Mouse (Mus musculus) testis, adult 2 months (tissue): ENCODE measurements around the gene Unk. TPM values are rescaled to one million over a fixed set of nuclear protein-coding genes. Genes with fewer than 3 reads are reported as not detected.
A peak's percentile ranks its signal among the peaks of the same experiment; 100 is the strongest.

ENCODE experiments used
- H3K27ac ChIP-seq: fragments of 200-500 bp; 2 replicates; pipeline ENCODE4 v1.5.1; 2012; ENCODE audit warnings: low read depth, low read length; ENCODE audit not compliant: control insufficient read depth, insufficient read depth
- H3K27me3 ChIP-seq: fragments of 200-500 bp; 2 replicates; pipeline ENCODE4 v1.6.1; 2012; ENCODE audit warnings: mild to moderate bottlenecking, low read length, moderate library complexity; ENCODE audit not compliant: control insufficient read depth, insufficient read depth
- H3K36me3 ChIP-seq: fragments of 200-500 bp; 2 replicates; pipeline ENCODE4 v1.6.1; 2012; ENCODE audit warnings: mild to moderate bottlenecking, low read length; ENCODE audit not compliant: control insufficient read depth, insufficient read depth
- H3K4me1 ChIP-seq: fragments of 200-500 bp; 2 replicates; pipeline ENCODE4 v1.6.1; 2012; ENCODE audit warnings: low read length; ENCODE audit not compliant: control insufficient read depth, insufficient read depth
- H3K4me3 ChIP-seq: fragments of 200-500 bp; 2 replicates; pipeline ENCODE4 v1.5.1; 2012; ENCODE audit warnings: low read depth, mild to moderate bottlenecking, low read length, moderate library complexity, mixed read lengths; ENCODE audit not compliant: control insufficient read depth
- CTCF ChIP-seq: fragments of 200-500 bp; IDR thresholded peaks from 2 replicates; pipeline ENCODE4 v1.5.1; 2012; ENCODE audit warnings: low read depth, mild to moderate bottlenecking, inconsistent platforms, low read length, moderate library complexity; ENCODE audit not compliant: control insufficient read depth, insufficient read depth, insufficient replicate concordance
- POLR2A ChIP-seq: fragments of 200-500 bp; IDR thresholded peaks from 2 replicates; pipeline ENCODE4 v1.6.1; 2012; ENCODE audit warnings: low read depth, mild to moderate bottlenecking, inconsistent platforms, low read length, moderate library complexity; ENCODE audit not compliant: control insufficient read depth
- polyA plus RNA-seq: library from polyadenylated mRNA; depleted of rRNA; stranded (reverse); fragments of >200 nt; gene quantifications from 2 replicates; pipeline ENCODE4 v1.2.3, GENCODE M21; 2012

Unk gene
- polyA plus RNA-seq, 1 experiment: 21.5 TPM

DNA sequence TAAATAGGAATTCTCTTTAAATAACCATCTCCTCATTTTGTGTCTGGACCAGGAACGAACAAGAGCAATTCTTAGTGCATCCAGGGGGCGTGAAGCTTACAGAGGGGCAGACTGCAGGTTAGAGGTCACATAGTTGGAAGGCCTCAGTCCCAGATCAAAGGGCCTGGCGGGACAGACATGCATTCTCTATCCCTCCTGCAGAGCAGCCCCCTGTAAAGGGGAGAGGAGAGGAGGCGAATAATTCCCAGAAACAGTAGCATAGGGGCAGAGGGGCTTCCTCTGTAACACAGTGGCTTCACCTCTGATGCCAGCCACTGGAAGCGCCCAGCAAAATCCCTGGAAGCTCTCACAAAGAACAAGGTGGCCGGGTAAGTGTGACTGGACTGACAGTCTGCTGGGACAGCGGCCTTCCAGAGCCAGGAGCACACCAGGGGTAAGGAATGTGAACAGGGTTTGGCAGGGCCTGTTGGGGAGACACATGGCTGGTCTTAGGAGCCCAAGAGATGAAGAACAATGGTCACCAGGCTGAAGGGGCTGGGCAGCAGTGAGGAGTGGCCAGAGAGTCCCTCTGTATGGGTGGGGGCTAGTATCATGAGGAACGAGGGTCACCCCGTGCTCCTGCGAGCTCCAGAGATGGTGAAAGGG lies 48.7 kb downstream of the Unk start:
- H3K4me1 ChIP-seq: peaks cover 10% of the 10 kb centered on the region
- no peaks in the 10 kb centered on the region for H3K27me3 ChIP-seq
- no peak overlapping the region for H3K4me3 ChIP-seq
- no peak for TF ChIP-seq POLR2A
- no peak for TF ChIP-seq CTCF
- H3K36me3 ChIP-seq: no peaks in the 10 kb centered on the region
- H3K27ac ChIP-seq: no peak overlapping the region

DNA sequence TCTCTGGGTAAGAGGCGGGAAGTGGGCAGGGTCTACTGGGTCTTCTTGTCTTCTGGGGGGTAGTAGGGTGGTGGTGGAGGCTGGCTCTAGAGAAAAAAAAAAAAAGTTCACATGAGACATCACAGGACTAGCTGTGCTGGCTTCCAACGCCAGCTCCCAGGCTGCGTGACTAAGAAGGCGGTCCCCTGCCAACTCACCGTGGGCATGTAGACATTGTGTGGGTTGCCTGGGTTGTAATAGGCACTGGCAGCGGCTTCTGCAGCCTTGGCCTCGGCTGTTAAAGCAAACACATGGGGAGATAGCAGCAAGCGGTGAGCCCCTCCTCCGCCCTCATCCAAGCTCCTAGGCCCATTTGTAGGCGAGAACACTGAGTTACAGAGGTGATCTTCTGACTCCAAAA lies 49.4 kb downstream of the Unk start:
- H3K4me3 ChIP-seq: no peak overlapping the region
- H3K27ac ChIP-seq: no peak overlapping the region
- peaks cover 10% of the 10 kb centered on the region for H3K4me1 ChIP-seq
- H3K27me3 ChIP-seq: no peaks in the 10 kb centered on the region
- H3K36me3 ChIP-seq: no peaks in the 10 kb centered on the region
- TF ChIP-seq POLR2A (no peak), CTCF (no peak)

DNA sequence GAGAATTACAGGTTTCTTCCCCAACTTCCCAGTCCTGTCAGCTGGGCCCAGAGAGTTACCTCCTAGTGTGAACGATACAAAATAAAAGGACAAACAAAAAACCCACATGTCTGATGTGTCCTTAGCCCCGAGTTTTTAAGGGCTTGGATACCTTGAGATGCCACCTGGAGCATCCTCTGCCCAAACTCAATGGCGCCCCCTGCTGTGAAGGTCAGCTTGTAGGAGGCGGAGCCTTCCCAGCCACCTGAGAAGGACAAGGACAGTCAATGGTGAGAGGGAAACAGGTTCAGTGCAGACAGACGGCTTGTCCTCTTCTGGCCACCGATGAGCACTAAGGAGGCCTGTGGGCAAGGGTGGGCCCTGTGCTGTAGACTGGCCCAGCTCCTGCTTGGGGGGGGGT lies 51.0 kb downstream of the Unk start:
- H3K27ac ChIP-seq: no peak overlapping the region
- TF ChIP-seq POLR2A: no peak
- peak; percentile 63; the same call in 1 of the 2 replicates for TF ChIP-seq CTCF
- H3K27me3 ChIP-seq: no peaks in the 10 kb centered on the region
- H3K4me1 ChIP-seq: peaks cover 12% of the 10 kb centered on the region
- H3K4me3 ChIP-seq: no peak overlapping the region
- no peaks in the 10 kb centered on the region for H3K36me3 ChIP-seq

DNA sequence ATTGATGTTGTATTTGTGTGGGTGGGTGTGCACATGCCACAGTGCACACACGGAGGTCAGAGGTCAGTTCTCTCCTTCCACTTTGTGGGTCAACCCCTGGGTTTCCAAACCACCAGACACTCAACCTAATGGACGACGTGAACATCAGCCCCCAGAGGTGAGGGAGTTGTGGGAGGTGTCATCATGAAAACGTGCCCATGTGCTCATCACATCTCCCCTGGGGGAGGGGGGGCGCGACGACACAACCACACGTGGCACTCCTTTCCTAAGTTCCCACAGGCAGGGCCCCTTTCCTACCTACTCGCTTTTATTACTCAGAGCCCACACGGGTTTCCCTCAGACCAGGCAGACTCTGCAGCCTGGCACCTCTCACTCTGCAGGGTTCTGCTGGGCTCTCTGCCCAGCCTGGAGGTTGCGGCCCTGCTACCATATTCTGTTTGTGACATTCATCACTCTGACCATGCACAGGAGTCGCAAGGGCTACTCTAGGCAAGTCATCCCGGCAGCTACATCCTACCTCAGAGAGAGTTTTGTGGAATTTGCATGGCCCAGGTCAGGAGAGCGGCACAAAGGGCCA lies 53.1 kb downstream of the Unk start:
- no peak for TF ChIP-seq CTCF
- no peak for TF ChIP-seq POLR2A
- H3K27me3 ChIP-seq: no peaks in the 10 kb centered on the region
- no peaks in the 10 kb centered on the region; the same call in 1 of the 2 replicates for H3K36me3 ChIP-seq
- peaks cover 7% of the 10 kb centered on the region for H3K4me1 ChIP-seq
- H3K27ac ChIP-seq: no peak overlapping the region
- H3K4me3 ChIP-seq: no peak overlapping the region

DNA sequence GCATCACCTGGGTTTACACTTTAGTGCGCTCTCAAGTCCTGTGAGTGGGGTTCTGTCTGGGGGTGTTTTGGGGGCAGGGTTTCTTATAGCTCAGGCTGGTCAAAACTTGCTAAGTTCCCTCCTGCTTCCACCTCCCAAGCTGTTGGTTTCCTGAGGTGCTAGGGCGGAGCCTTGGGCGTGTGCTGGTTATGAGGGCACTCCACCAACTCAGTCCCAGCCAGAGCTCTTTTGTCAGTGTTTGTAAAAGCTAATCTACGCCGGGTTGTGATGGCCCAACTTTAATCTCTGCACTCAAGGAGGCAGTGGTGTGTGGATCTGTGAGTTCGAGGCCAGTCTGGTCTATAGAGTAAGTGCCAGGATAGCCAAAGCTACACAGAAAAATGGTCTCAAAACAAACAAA lies 54.0 kb downstream of the Unk start:
- Histone ChIP-seq H3K4me3 (no peak overlapping the region), H3K27me3 (no peaks in the 10 kb centered on the region), H3K27ac (no peak overlapping the region), H3K4me1 (peaks cover 6% of the 10 kb centered on the region), H3K36me3 (no peaks in the 10 kb centered on the region; the same call in 1 of the 2 replicates)
- TF ChIP-seq POLR2A (no peak), CTCF (no peak)

DNA sequence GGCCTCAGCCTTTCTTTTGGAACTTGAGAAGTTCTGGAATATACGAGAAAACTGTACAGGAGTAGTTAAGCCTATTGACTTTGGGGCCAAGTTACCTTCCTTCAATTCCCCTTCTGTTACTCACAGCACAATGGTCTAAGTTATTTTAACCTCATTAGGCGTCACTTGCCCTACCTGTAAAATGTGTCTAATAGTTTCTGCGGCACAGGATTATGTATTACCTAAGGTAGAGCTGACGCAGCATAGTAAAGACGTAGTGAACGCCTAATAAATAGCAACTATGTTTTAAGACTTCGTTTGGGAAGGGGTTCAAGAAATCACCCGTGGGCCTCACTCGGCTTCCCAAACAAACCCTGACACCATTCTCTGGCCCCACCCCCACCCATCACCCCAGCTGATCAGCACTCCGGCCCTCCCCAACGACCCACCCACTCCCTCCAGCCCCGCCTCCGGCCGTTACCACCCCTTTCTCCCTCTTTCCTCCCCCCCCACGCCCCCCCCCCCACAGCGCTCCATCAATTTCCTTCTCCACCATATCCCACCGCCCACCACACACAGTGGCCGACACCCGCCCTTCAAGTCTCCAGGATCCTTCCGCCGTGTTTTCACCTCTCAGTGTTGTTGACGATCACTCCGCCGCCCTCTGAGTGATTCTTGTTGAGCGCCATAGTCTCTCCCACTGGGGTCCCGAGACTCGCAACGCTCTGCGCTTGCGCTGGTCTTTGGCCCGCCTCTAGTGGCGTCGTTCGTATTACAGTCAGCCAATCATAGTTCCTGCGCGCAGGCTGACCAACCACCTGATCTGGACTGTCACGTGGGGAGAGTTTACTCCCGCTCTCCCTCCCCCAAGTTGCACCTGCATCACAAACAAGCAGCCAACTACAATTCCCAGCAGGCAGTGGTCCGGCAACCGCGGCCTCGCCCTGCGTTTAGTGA lies 56.4 kb downstream of the Unk start, which contains the start of gene Wbp2:
Gene Wbp2 (minus strand): TSS at position 738 of the 936 bp plus-strand sequence.
- TF ChIP-seq POLR2A: peak; percentile 88
- TF ChIP-seq CTCF: no peak
- peaks cover 6% of the 10 kb centered on the region for H3K4me1 ChIP-seq
- no peaks in the 10 kb centered on the region; the same call in 1 of the 2 replicates for H3K36me3 ChIP-seq
- peak within 1 kb of the TSS; percentile 96 for H3K4me3 ChIP-seq
- no peaks in the 10 kb centered on the region for H3K27me3 ChIP-seq
- H3K27ac ChIP-seq: peak within 1 kb of the TSS; percentile 91

DNA sequence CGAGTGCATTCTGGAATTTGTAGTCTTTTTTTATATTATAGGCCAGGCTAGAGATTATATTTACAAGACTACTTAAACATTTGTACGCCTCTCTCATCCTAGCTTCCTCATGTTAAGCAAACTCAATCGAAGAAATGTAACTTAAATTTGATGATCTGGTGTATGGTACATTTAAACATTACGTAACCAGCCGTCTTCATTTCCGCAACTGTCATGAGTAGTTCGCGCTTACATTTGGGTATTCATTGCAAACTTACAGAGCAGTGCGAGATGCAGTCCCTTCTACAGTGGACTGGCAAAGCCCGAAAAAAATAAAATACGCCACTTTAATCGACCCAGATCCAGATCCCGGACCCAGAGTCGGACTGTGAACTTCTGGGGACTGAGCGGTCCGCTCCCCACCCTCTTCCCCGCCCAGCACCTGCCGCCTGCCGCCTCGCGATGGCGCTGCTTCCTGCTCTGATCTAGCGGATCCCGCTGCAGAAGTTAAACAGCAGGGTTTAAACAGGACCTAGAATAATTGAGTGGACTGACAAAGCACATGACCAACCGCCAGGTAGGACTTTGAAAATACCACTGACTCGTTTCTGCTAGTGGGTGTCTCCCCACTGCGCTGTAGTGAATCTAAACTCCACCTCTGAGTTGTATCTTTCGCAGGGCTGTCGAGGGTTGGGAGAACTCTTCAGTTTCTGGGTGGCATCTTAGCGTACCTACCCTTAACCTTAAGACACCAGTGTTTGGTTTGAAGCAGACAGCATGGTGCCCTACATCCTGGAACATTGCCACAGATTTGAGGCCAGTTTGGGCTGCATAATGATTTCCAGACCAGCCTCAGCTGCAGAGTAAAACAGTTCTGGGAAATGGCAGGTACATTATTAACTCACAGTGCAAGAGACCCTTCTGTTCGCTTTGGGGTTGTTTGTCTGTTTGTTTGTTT lies 57.3 kb downstream of the Unk start:
- no peaks in the 10 kb centered on the region for H3K27me3 ChIP-seq
- peak; percentile 36; the same call in 1 of the 2 replicates for TF ChIP-seq POLR2A
- TF ChIP-seq CTCF: peak; percentile 62; the same call in 1 of the 2 replicates

More for the DNA sequence above, 57.3 kb downstream of the Unk start:
- peak overlapping the region; percentile 90 for H3K27ac ChIP-seq
- peaks cover 6% of the 10 kb centered on the region for H3K4me1 ChIP-seq
- peak overlapping the region; percentile 96 for H3K4me3 ChIP-seq
- no peaks in the 10 kb centered on the region; the same call in 1 of the 2 replicates for H3K36me3 ChIP-seq
